Mouse (Mus musculus): ENCODE measurements around the gene Pard3b. TPM values are rescaled to one million over a fixed set of nuclear protein-coding genes. Genes with fewer than 3 reads are reported as not detected.
A peak's percentile ranks its signal among the peaks of the same experiment; 100 is the strongest.

Gene Pard3b
- polyA plus RNA-seq, 1 experiment = 3.4 TPM

DNA sequence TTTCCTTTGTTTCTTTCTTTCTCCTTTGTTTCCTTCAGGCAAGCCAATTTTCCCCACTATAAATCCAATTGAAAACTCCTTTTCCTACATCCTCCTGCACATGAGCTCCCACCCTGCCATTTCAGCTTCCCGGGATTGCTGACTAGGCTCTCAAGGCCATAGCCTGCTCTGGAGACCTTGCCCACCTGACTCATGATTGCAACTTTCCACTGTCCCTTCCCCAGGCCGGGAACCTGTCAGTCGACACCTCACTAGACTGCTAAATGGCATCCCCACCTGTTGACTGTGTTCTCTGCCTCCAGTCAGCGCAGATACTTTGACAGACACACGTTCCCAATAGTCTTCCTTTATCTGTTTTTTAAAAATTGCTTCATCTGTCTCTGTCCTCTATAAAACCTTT is 795.3 kb downstream of the Pard3b start:
- 89% methylated on average over 5 of the region's 5 CpGs for WGBS
- TF ChIP-seq POLR2A (IDR thresholded peaks at IDR 0.05; ENCODE audit: low read depth, low read length) = no peak
- no peak for TF ChIP-seq CTCF (conservative IDR thresholded peaks at IDR 0.05; ENCODE audit: insufficient read depth, insufficient read length, low read depth, low read length)
- no peaks in the 10 kb centered on the region for H3K4me1 ChIP-seq (ENCODE audit: control insufficient read depth, insufficient read depth, low read length)
- H3K36me3 ChIP-seq (ENCODE audit: control insufficient read depth, insufficient read depth, low read length) = no peaks in the 10 kb centered on the region
- no peak overlapping the region for H3K4me3 ChIP-seq (ENCODE audit: insufficient read depth, low read depth, low read length)
- no peaks in the 10 kb centered on the region for H3K27me3 ChIP-seq (replicated peaks; ENCODE audit: control insufficient read depth, insufficient read depth, low read length)
- no peak for DNase-seq
- no peak overlapping the region for H3K27ac ChIP-seq (ENCODE audit: insufficient read depth, low read depth, low read length)

DNA sequence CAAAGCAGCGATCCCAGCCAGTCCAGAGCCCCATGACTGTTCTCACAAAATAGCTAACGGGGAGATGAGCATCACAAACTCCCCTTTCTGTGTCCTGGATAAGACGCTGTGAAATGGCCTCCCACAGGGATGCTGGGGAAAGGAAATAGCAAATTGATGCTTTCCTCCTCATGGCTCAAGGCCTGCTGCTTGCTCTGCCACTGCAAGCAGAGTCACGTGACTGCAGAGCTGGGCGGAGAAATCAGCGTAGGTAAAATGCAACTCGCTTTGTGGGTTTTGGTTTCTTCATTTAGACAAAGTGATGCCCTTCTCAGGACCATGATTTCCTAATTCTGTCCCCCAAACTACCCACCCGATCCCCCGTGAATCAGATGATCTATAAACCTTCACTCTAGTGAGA is 797.2 kb downstream of the Pard3b start:
- Histone ChIP-seq H3K4me1 (ENCODE audit: control insufficient read depth, insufficient read depth, low read length) (no peaks in the 10 kb centered on the region), H3K27ac (ENCODE audit: insufficient read depth, low read depth, low read length) (no peak overlapping the region), H3K27me3 (replicated peaks; ENCODE audit: control insufficient read depth, insufficient read depth, low read length) (no peaks in the 10 kb centered on the region), H3K36me3 (ENCODE audit: control insufficient read depth, insufficient read depth, low read length) (no peaks in the 10 kb centered on the region), H3K4me3 (ENCODE audit: insufficient read depth, low read depth, low read length) (no peak overlapping the region)
- DNase-seq = no peak
- WGBS = 85% methylated on average over 9 of the region's 9 CpGs
- TF ChIP-seq CTCF (conservative IDR thresholded peaks at IDR 0.05; ENCODE audit: insufficient read depth, insufficient read length, low read depth, low read length) (no peak), POLR2A (IDR thresholded peaks at IDR 0.05; ENCODE audit: low read depth, low read length) (no peak)

DNA sequence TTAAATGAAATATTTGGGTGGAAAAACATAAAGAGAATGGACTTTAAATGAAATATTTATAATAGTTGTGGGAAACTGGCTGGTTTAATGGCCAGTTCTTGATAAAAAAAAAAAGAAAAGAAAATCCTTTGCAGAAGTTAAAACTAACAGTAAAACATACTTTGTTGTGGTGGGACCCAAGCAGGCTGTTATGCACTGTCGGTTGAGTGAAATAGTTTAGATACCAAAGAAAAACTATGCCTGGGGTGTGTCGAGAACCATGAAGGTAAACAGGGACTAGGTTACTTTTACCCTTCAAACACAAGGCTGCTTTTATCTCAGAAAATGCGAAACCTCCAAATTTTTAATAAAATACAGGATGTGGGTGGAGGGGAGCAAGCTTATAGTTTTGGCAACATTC is 797.7 kb downstream of the Pard3b start:
- Histone ChIP-seq H3K4me1 (ENCODE audit: control insufficient read depth, insufficient read depth, low read length) (no peaks in the 10 kb centered on the region), H3K27me3 (replicated peaks; ENCODE audit: control insufficient read depth, insufficient read depth, low read length) (no peaks in the 10 kb centered on the region), H3K27ac (ENCODE audit: insufficient read depth, low read depth, low read length) (no peak overlapping the region), H3K36me3 (ENCODE audit: control insufficient read depth, insufficient read depth, low read length) (no peaks in the 10 kb centered on the region), H3K4me3 (ENCODE audit: insufficient read depth, low read depth, low read length) (no peak overlapping the region)
- TF ChIP-seq POLR2A (IDR thresholded peaks at IDR 0.05; ENCODE audit: low read depth, low read length) = no peak
- no peak for TF ChIP-seq CTCF (conservative IDR thresholded peaks at IDR 0.05; ENCODE audit: insufficient read depth, insufficient read length, low read depth, low read length)
- 70% methylated on average over 3 of the region's 3 CpGs for WGBS
- DNase-seq = no peak

DNA sequence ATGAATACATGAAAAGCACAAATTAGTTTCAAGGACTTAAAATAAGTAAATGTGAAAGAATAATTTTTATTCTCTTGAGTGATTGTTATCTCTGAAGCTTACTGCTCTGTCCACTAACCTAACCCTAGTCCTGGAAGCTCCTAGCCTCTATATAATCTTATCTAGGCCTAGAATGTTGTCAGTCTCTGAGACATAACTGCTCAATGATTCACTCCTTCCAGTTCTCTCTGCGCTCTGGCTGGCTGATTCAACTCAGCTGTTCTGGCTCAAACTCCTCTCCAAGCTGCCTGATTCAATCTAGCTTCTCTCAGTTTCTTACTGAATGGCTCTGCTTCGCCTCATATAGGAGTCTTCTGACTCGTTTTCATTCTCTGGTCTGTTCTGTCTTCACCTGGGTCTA is 798.9 kb downstream of the Pard3b start:
- Histone ChIP-seq H3K36me3 (ENCODE audit: control insufficient read depth, insufficient read depth, low read length) (no peaks in the 10 kb centered on the region), H3K27me3 (replicated peaks; ENCODE audit: control insufficient read depth, insufficient read depth, low read length) (no peaks in the 10 kb centered on the region), H3K4me1 (ENCODE audit: control insufficient read depth, insufficient read depth, low read length) (no peaks in the 10 kb centered on the region), H3K4me3 (ENCODE audit: insufficient read depth, low read depth, low read length) (no peak overlapping the region), H3K27ac (ENCODE audit: insufficient read depth, low read depth, low read length) (no peak overlapping the region)
- 67% methylated on average over 3 of the region's 3 CpGs for WGBS
- TF ChIP-seq CTCF (conservative IDR thresholded peaks at IDR 0.05; ENCODE audit: insufficient read depth, insufficient read length, low read depth, low read length) = no peak
- no peak for TF ChIP-seq POLR2A (IDR thresholded peaks at IDR 0.05; ENCODE audit: low read depth, low read length)
- no peak for DNase-seq

DNA sequence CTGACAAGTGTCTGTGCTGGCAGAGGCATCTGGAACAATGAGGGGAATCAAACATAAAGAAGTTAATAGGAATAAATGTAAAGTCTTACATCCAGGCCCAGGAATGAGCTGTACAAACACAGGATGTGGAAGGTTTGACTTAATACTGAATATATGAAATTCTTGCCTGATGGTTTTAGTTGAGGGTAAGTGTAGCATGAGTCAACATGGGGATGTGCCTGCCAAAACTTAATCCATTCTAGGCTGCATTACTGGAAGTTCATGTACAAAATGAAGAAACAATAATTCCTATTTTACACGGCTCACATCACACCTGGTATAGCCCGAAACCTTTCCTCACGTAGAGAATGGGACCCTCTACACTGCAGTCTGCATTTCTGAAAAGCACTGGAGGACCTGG is 805.8 kb downstream of the Pard3b start:
- Histone ChIP-seq H3K27ac (ENCODE audit: insufficient read depth, low read depth, low read length) (no peak overlapping the region), H3K27me3 (replicated peaks; ENCODE audit: control insufficient read depth, insufficient read depth, low read length) (no peaks in the 10 kb centered on the region), H3K4me3 (ENCODE audit: insufficient read depth, low read depth, low read length) (no peak overlapping the region), H3K36me3 (ENCODE audit: control insufficient read depth, insufficient read depth, low read length) (no peaks in the 10 kb centered on the region), H3K4me1 (ENCODE audit: control insufficient read depth, insufficient read depth, low read length) (peaks cover 4% of the 10 kb centered on the region; the same call in 1 of the 2 replicates)
- TF ChIP-seq CTCF (conservative IDR thresholded peaks at IDR 0.05; ENCODE audit: insufficient read depth, insufficient read length, low read depth, low read length) (no peak), POLR2A (IDR thresholded peaks at IDR 0.05; ENCODE audit: low read depth, low read length) (no peak)
- WGBS = 96% methylated on average over 3 of the region's 3 CpGs
- DNase-seq = no peak

DNA sequence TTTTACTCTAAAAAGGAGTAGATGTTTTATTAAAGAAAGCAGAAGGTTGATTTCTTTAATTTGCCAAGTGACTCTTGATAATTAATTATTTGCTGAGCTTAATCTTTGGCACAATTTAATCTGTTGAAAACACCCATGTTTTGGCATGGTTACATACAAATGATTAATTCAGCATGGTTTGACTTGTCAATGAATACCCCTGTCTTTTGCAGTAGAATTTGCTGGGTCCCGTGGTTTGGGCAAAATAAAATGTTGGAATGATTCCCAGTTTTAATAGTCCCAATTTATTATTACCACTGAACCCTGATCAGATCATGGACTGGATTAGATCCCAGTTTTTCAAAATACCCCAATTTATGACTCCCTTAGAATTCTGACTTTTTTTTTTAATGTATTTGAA is 808.2 kb downstream of the Pard3b start:
- DNase-seq = peak; percentile 61
- Histone ChIP-seq H3K4me1 (ENCODE audit: control insufficient read depth, insufficient read depth, low read length) (peaks cover 4% of the 10 kb centered on the region; the same call in 1 of the 2 replicates), H3K27ac (ENCODE audit: insufficient read depth, low read depth, low read length) (no peak overlapping the region), H3K27me3 (replicated peaks; ENCODE audit: control insufficient read depth, insufficient read depth, low read length) (no peaks in the 10 kb centered on the region), H3K4me3 (ENCODE audit: insufficient read depth, low read depth, low read length) (no peak overlapping the region), H3K36me3 (ENCODE audit: control insufficient read depth, insufficient read depth, low read length) (no peaks in the 10 kb centered on the region)
- 23% methylated on average over 1 of the region's 1 CpGs for WGBS
- TF ChIP-seq POLR2A (IDR thresholded peaks at IDR 0.05; ENCODE audit: low read depth, low read length) (no peak), CTCF (conservative IDR thresholded peaks at IDR 0.05; ENCODE audit: insufficient read depth, insufficient read length, low read depth, low read length) (no peak)

DNA sequence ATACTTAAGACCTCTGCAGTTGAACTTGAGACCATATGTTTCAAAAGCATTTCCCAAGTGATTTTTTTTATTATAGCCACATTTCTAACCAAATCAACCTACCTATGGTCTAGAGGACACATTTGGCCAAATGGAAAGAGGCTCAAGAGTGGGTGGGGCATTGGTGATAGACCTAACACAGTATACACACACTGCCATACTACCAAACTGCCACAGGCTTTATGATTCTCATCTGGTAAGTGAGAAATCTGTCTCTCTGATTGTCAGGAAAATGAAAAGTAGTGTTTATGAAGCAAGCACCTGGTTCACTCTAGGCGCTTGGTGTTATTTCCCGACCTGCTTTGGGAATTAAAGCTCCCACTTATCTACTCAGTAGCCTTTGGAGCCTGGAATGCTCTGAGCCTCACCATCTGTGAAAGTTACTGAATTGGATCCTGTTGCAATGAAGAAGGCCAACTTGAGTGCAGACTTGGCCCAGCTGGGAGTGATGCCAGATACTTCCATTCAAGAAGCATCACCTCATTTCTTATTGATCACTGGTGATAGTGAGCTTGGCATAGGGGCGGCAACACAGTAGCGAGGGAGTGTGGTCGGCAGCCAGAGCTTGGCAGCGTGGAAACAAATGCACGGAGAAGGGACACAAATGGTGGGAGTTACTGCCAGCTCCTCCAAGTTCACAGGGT is 810.7 kb downstream of the Pard3b start:
- Histone ChIP-seq H3K4me3 (ENCODE audit: insufficient read depth, low read depth, low read length) (no peak overlapping the region), H3K27me3 (replicated peaks; ENCODE audit: control insufficient read depth, insufficient read depth, low read length) (no peaks in the 10 kb centered on the region), H3K27ac (ENCODE audit: insufficient read depth, low read depth, low read length) (no peak overlapping the region), H3K4me1 (ENCODE audit: control insufficient read depth, insufficient read depth, low read length) (peaks cover 4% of the 10 kb centered on the region; the same call in 1 of the 2 replicates), H3K36me3 (ENCODE audit: control insufficient read depth, insufficient read depth, low read length) (no peaks in the 10 kb centered on the region)
- TF ChIP-seq CTCF (conservative IDR thresholded peaks at IDR 0.05; ENCODE audit: insufficient read depth, insufficient read length, low read depth, low read length) (no peak), POLR2A (IDR thresholded peaks at IDR 0.05; ENCODE audit: low read depth, low read length) (no peak)
- WGBS = 88% methylated on average over 7 of the region's 7 CpGs
- no peak for DNase-seq

All from kidney, adult 2 months (tissue).